Mouse (Mus musculus) large intestine, adult 2 months (tissue): ENCODE measurements around the gene Galntl6. TPM values are rescaled to one million over a fixed set of nuclear protein-coding genes. Genes with fewer than 3 reads are reported as not detected.
"Not testable (repeated sequence)": the region's sequence is repeated elsewhere in the genome, so short reads cannot be mapped to it uniquely, and the experiment has no call there.

Experiments
- DNase-seq: peaks from one replicate; pipeline ENCODE4 v3.0.0-alpha.2; 2012; ENCODE audit warnings: low read depth, low spot score
- WGBS: fragments of 180-500 bp; shearing (Covaris S2); methylation state at CpG from one replicate; pipeline ENCODE4 v1.1.7; 2018; 5-methylcytosine and 5-hydroxymethylcytosine counted together
- polyA plus RNA-seq: library from polyadenylated mRNA; depleted of rRNA; stranded (reverse); fragments of >200 nt; gene quantifications from 2 replicates; pipeline ENCODE4 v1.2.3, GENCODE M21; 2012

Galntl6 gene
- polyA plus RNA-seq, 1 experiment, result 0.25 TPM

GRCm38 (mm10) chr8:57803821-57804220, 1108.6 kb downstream of the Galntl6 start:
- no peak for DNase-seq

GRCm38 (mm10) chr8:57801197-57801596, 1111.2 kb downstream of the Galntl6 start:
- no peak for DNase-seq
- 55% methylated on average over 4 of the region's 4 CpGs for WGBS

More at GRCm38 (mm10) chr8:57803821-57804220, 1108.6 kb downstream of the Galntl6 start:
- WGBS, result 72% methylated on average over 8 of the region's 8 CpGs

- peak; percentile 84 for DNase-seq
- 14% methylated on average over 4 of the region's 4 CpGs for WGBS
Measured at GRCm38 (mm10) chr8:57800327-57800726, 1112.1 kb downstream of the Galntl6 start.

GRCm38 (mm10) chr8:57799797-57800204, 1112.6 kb downstream of the Galntl6 start:
- peak; percentile 39 for DNase-seq
- 16% methylated on average over 12 of the region's 12 CpGs for WGBS

- WGBS, result 59% methylated on average over 4 of the region's 4 CpGs
- no peak for DNase-seq
Measured at GRCm38 (mm10) chr8:57793455-57793854, 1119.0 kb downstream of the Galntl6 start.

- WGBS, result 89% methylated on average over 7 of the region's 7 CpGs
- no peak for DNase-seq
Measured at GRCm38 (mm10) chr8:57792246-57792645, 1120.2 kb downstream of the Galntl6 start.

- WGBS, result 5% methylated on average over 5 of the region's 5 CpGs
- peak; percentile 39 for DNase-seq
Measured at GRCm38 (mm10) chr8:57791309-57791721, 1121.1 kb downstream of the Galntl6 start.

- WGBS, result 54% methylated on average over 7 of the region's 7 CpGs
- no peak for DNase-seq
Measured at GRCm38 (mm10) chr8:57779551-57779950, 1132.9 kb downstream of the Galntl6 start.

GRCm38 (mm10) chr8:57777988-57778721, 1134.3 kb downstream of the Galntl6 start:
- peak; percentile 81 for DNase-seq
- WGBS, result 23% methylated on average over 7 of the region's 7 CpGs

GRCm38 (mm10) chr8:57776723-57777122, 1135.7 kb downstream of the Galntl6 start:
- 13% methylated on average over 7 of the region's 7 CpGs for WGBS
- no peak for DNase-seq

- WGBS, result 55% methylated on average over 12 of the region's 12 CpGs
- DNase-seq, result no peak
Measured at GRCm38 (mm10) chr8:57772732-57773265, 1139.6 kb downstream of the Galntl6 start.

- WGBS, result 72% methylated on average over 2 of the region's 2 CpGs
- no peak for DNase-seq
Measured at GRCm38 (mm10) chr8:57767541-57767940, 1144.9 kb downstream of the Galntl6 start.

- DNase-seq, result no peak
- WGBS, result 75% methylated on average over 10 of the region's 10 CpGs
Measured at GRCm38 (mm10) chr8:57766471-57767065, 1145.9 kb downstream of the Galntl6 start.

GRCm38 (mm10) chr8:57765726-57766351, 1146.6 kb downstream of the Galntl6 start:
- 40% methylated on average over 13 of the region's 13 CpGs for WGBS
- no peak for DNase-seq

- 84% methylated on average over 4 of the region's 4 CpGs for WGBS
- DNase-seq, result no peak
Measured at GRCm38 (mm10) chr8:57765192-57765591, 1147.2 kb downstream of the Galntl6 start.

- 66% methylated on average over 2 of the region's 2 CpGs for WGBS
- not testable (repeated sequence) for DNase-seq
Measured at GRCm38 (mm10) chr8:57762622-57763021, 1149.8 kb downstream of the Galntl6 start.

GRCm38 (mm10) chr8:57760921-57761320, 1151.5 kb downstream of the Galntl6 start:
- no peak for DNase-seq
- WGBS, result 92% methylated on average over 1 of the region's 1 CpGs

GRCm38 (mm10) chr8:57758857-57759256, 1153.6 kb downstream of the Galntl6 start:
- DNase-seq, result no peak

GRCm38 (mm10) chr8:57757476-57757875, 1155.0 kb downstream of the Galntl6 start:
- no peak for DNase-seq

- WGBS, result 69% methylated on average over 6 of the region's 6 CpGs
- DNase-seq, result no peak
Measured at GRCm38 (mm10) chr8:57754066-57754465, 1158.4 kb downstream of the Galntl6 start.

GRCm38 (mm10) chr8:57743636-57744035, 1168.8 kb downstream of the Galntl6 start:
- WGBS, result 91% methylated on average over 12 of the region's 12 CpGs
- DNase-seq, result no peak
